Mouse (Mus musculus): ENCODE measurements around the gene Mapk11. TPM values are rescaled to one million over a fixed set of nuclear protein-coding genes. Genes with fewer than 3 reads are reported as not detected.
A peak's percentile ranks its signal among the peaks of the same experiment; 100 is the strongest.

The Mapk11 gene
- total and polyA plus RNA-seq, 3 experiments, result 0.04 TPM; not detected in 1

GRCm38 (mm10) chr15:89170102-89170501 is 20.7 kb upstream of the Mapk11 start:
- no peak overlapping the region for H3K9ac ChIP-seq (ENCODE audit: control insufficient read depth, low read depth, low read length, poor library complexity, severe bottlenecking)
- no peak overlapping the region for H3K4me3 ChIP-seq (ENCODE audit: control insufficient read depth in 1 of 2, insufficient read depth in 1 of 2, low read depth in 2 of 2, low read length in 2 of 2)
- peak; percentile 12 for DNase-seq (ENCODE audit: low read depth, low spot score)
- H3K4me1 ChIP-seq (ENCODE audit: control insufficient read depth in 1 of 2, insufficient read depth in 2 of 2, low read length in 2 of 2), result peaks cover 0 to 3% of the 10 kb centered on the region in 2 experiments; a peak in 1 of 4 replicates
- TF ChIP-seq CHD2 (IDR thresholded peaks at IDR 0.05; ENCODE audit: low read length) (no peak), MEF2A (IDR thresholded peaks at IDR 0.05; ENCODE audit: extremely low read depth, insufficient replicate concordance, low read depth, low read length, poor library complexity, severe bottlenecking) (no peak), USF1 (IDR thresholded peaks at IDR 0.05; ENCODE audit: low read depth, low read length) (no peak), USF2 (IDR thresholded peaks at IDR 0.05; ENCODE audit: borderline replicate concordance in 1 of 2, insufficient read depth in 1 of 2, low read depth in 1 of 2, low read length in 2 of 2) (no peak), ZNF384 (IDR thresholded peaks at IDR 0.05; ENCODE audit: low read depth, low read length) (no peak), BHLHE40 (IDR thresholded peaks at IDR 0.05; ENCODE audit: borderline replicate concordance, low read depth, low read length) (no peak), POLR2AphosphoS2 (IDR thresholded peaks at IDR 0.05; ENCODE audit: low read length) (no peak)
- H3K36me3 ChIP-seq (ENCODE audit: control insufficient read depth in 1 of 2, insufficient read depth in 2 of 2, low read length in 2 of 2), result no peaks in the 10 kb centered on the region
- H3K79me2 ChIP-seq (ENCODE audit: control insufficient read depth, insufficient read depth, low read length, poor library complexity), result no peaks in the 10 kb centered on the region
- no peak overlapping the region for H3K27ac ChIP-seq (ENCODE audit: control insufficient read depth, low read depth, low read length)
- H3K9me3 ChIP-seq (replicated peaks; ENCODE audit: insufficient read depth, low read length), result no peaks in the 10 kb centered on the region
- no peaks in the 10 kb centered on the region for H3K27me3 ChIP-seq (ENCODE audit: control insufficient read depth in 1 of 2, insufficient read depth in 2 of 2, low read length in 2 of 2)

DNA sequence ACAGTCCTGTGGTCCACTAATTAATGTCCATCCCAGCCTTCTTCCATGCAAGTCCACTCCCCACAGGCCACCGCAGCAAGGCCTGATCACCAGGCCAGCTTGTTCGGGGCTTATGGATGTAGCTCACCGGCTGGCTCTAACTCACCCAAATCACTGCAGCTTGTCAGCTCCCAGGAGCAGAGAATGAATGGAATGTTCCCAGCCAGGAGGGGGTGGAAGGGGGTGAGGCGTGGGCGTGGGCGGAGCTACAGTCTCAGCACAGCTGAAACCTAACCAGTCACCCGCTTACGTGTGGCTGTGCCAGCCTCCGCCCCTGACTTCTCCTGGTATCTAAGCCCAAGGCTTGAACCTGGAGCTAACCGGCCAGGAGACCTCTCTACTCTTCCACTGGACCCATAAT is 20.0 kb upstream of the Mapk11 start:
- Histone ChIP-seq H3K27me3 (ENCODE audit: control insufficient read depth in 1 of 2, insufficient read depth in 2 of 2, low read length in 2 of 2) (no peaks in the 10 kb centered on the region), H3K9me3 (replicated peaks; ENCODE audit: insufficient read depth, low read length) (no peaks in the 10 kb centered on the region), H3K4me3 (ENCODE audit: control insufficient read depth in 1 of 2, insufficient read depth in 1 of 2, low read depth in 2 of 2, low read length in 2 of 2) (no peak overlapping the region), H3K9ac (ENCODE audit: control insufficient read depth, low read depth, low read length, poor library complexity, severe bottlenecking) (no peak overlapping the region), H3K79me2 (ENCODE audit: control insufficient read depth, insufficient read depth, low read length, poor library complexity) (no peaks in the 10 kb centered on the region), H3K36me3 (ENCODE audit: control insufficient read depth in 1 of 2, insufficient read depth in 2 of 2, low read length in 2 of 2) (no peaks in the 10 kb centered on the region), H3K4me1 (ENCODE audit: control insufficient read depth in 1 of 2, insufficient read depth in 2 of 2, low read length in 2 of 2) (peaks cover 0 to 3% of the 10 kb centered on the region in 2 experiments; a peak in 1 of 4 replicates), H3K27ac (ENCODE audit: control insufficient read depth, low read depth, low read length) (no peak overlapping the region)
- no peak for DNase-seq (ENCODE audit: low read depth, low spot score)
- TF ChIP-seq UBTF (IDR thresholded peaks at IDR 0.05; ENCODE audit: borderline replicate concordance, insufficient read depth, low read depth, low read length) (no peak), ZMIZ1 (IDR thresholded peaks at IDR 0.05; ENCODE audit: low read depth, low read length) (no peak), EP300 (IDR thresholded peaks at IDR 0.05; ENCODE audit: low read depth in 1 of 2, low read length in 2 of 2) (no peak), MYC (IDR thresholded peaks at IDR 0.05; ENCODE audit: low read depth, low read length) (no peak), ZC3H11A (IDR thresholded peaks at IDR 0.05; ENCODE audit: low read depth, low read length) (no peak), TAL1 (IDR thresholded peaks at IDR 0.05; ENCODE audit: low read length) (no peak), NELFE (IDR thresholded peaks at IDR 0.05; ENCODE audit: low read depth, low read length) (no peak), JUND (IDR thresholded peaks at IDR 0.05; ENCODE audit: low read depth, low read length) (no peak), SIN3A (IDR thresholded peaks at IDR 0.05; ENCODE audit: low read length) (no peak), HCFC1 (IDR thresholded peaks at IDR 0.05; ENCODE audit: low read depth, low read length) (no peak), ETS1 (IDR thresholded peaks at IDR 0.05; ENCODE audit: low read depth, low read length) (no peak), CHD1 (IDR thresholded peaks at IDR 0.05; ENCODE audit: low read depth, low read length) (no peak), TBP (IDR thresholded peaks at IDR 0.05; ENCODE audit: low read depth, low read length) (no peak), GABPA (IDR thresholded peaks at IDR 0.05; ENCODE audit: low read depth, low read length) (no peak), NRF1 (IDR thresholded peaks at IDR 0.05; ENCODE audit: insufficient read depth, low read depth, low read length, poor library complexity, severe bottlenecking) (no peak), MAX (IDR thresholded peaks at IDR 0.05; ENCODE audit: low read length) (no peak), CTCF (IDR thresholded peaks at IDR 0.05 in 2 of 3, conservative IDR thresholded peaks at IDR 0.05 in 1 of 3; ENCODE audit: control insufficient read depth in 1 of 3, insufficient read depth in 1 of 3, low read depth in 2 of 3, low read length in 3 of 3, poor library complexity in 1 of 3, severe bottlenecking in 1 of 3) (no peak)

Measured in MEL (cell line).